Mouse (Mus musculus) cerebellum, postnatal 36 days (tissue): ENCODE data around the gene Olfr796.

Experiments used
- DNase-seq, 2 experiments: peaks; one replicate each; pipeline ENCODE4 v3.0.0; 2021 to 2022; ENCODE audit warnings: mixed read lengths in 2 of 2

Gene Olfr796

GRCm38 (mm10) chr10:129612470-129612869, at the start of gene Olfr796:
TSS of gene Olfr796 (minus strand) at chr10:129612570.
- DNase-seq, result no peak

GRCm38 (mm10) chr10:129657394-129657793, 45.0 kb upstream of the Olfr796 start, which contains the start of gene Olfr800:
TSS of gene Olfr800 (plus strand) at chr10:129657694.
- no peak for DNase-seq

- DNase-seq, result no peak
Measured at GRCm38 (mm10) chr10:129651763-129652162, 39.4 kb upstream of the Olfr796 start.

- no peak for DNase-seq
Measured at GRCm38 (mm10) chr10:129637184-129637583, 24.8 kb upstream of the Olfr796 start, which contains the start of gene Olfr799. TSS of gene Olfr799 (plus strand) at chr10:129637484.

GRCm38 (mm10) chr10:129627834-129628233, 15.5 kb upstream of the Olfr796 start, which contains the start of gene Olfr798:
TSS of gene Olfr798 (minus strand) at chr10:129627934.
- no peak for DNase-seq

GRCm38 (mm10) chr10:129623251-129623650, 10.9 kb upstream of the Olfr796 start:
- no peak for DNase-seq

- DNase-seq, result no peak
Measured at GRCm38 (mm10) chr10:129621724-129622123, 9.4 kb upstream of the Olfr796 start.

- no peak for DNase-seq
Measured at GRCm38 (mm10) chr10:129577066-129577465, 35.3 kb downstream of the Olfr796 start.

- DNase-seq, result no peak
Measured at GRCm38 (mm10) chr10:129567355-129567754, 45.0 kb downstream of the Olfr796 start, which contains the start of gene Olfr794. TSS of gene Olfr794 (plus strand) at chr10:129567655.
